Comparison of ENCODE assay signal across 9 mouse cellular contexts in genomic region chrX:170674229-170674771, GRCm38 (mm10). TPM values are rescaled to one million over a fixed set of nuclear protein-coding genes. Genes with fewer than 3 reads are reported as not detected.
DNase-seq lines count a peak whose midpoint lies in the region; ATAC-seq lines count a peak whose summit lies in the region.
"Had no signal": no experiment of that assay in that cellular context is flagged by ENCODE, and none has a peak within 500 bp of the region (broad histone marks: within the 10 kb centered on the region; RNA-seq: fewer than 3 reads in every experiment).

No protein-coding gene starts in this region.

- no peaks in the 10 kb centered on the region for H3K4me1 ChIP-seq in forebrain, embryonic 13.5 days
- no peaks in the 10 kb centered on the region for H3K4me1 ChIP-seq in intestine, embryonic 16.5 days (ENCODE audit: control insufficient read depth, insufficient read depth, low read length)
- H3K4me1 ChIP-seq in midbrain, embryonic 11.5 days (ENCODE audit: control insufficient read depth, insufficient read depth, low read length): no peaks in the 10 kb centered on the region

- no peak overlapping the region for H3K4me2 ChIP-seq in forebrain, embryonic 13.5 days
- no peak overlapping the region for H3K4me2 ChIP-seq in intestine, embryonic 16.5 days (ENCODE audit: low read depth, low read length)
- H3K4me2 ChIP-seq in midbrain, embryonic 11.5 days: no peak overlapping the region

- ATAC-seq in forebrain, embryonic 13.5 days: peak; percentile 55; the same call in 1 of the 2 replicates
- ATAC-seq in intestine, embryonic 16.5 days: peak; percentile 62
- peak; percentile 71 for ATAC-seq in midbrain, embryonic 11.5 days (ENCODE audit: low FRiP score)

- H3K27ac ChIP-seq in forebrain, embryonic 13.5 days: no peak overlapping the region
- no peak overlapping the region for H3K27ac ChIP-seq in intestine, embryonic 16.5 days (ENCODE audit: low read length)
- no peak overlapping the region for H3K27ac ChIP-seq in midbrain, embryonic 11.5 days (ENCODE audit: low read depth, low read length)

- H3K9ac ChIP-seq in forebrain, embryonic 13.5 days: no peak overlapping the region
- H3K9ac ChIP-seq in intestine, embryonic 16.5 days (ENCODE audit: low read depth, low read length): no peak overlapping the region
- H3K9ac ChIP-seq in midbrain, embryonic 11.5 days (ENCODE audit: low read length): no peak overlapping the region

- H3K27me3 ChIP-seq in forebrain, embryonic 13.5 days: no peaks in the 10 kb centered on the region
- H3K27me3 ChIP-seq in intestine, embryonic 16.5 days (replicated peaks; ENCODE audit: control insufficient read depth, insufficient read depth, low read length): no peaks in the 10 kb centered on the region
- H3K27me3 ChIP-seq in midbrain, embryonic 11.5 days (ENCODE audit: control insufficient read depth, insufficient read depth, low read length): no peaks in the 10 kb centered on the region
- H3K27me3 ChIP-seq: CH12.LX had no signal

- H3K36me3 ChIP-seq in forebrain, embryonic 13.5 days (ENCODE audit: poor library complexity, severe bottlenecking): peaks cover 40% of the 10 kb centered on the region
- peaks cover 32% of the 10 kb centered on the region for H3K36me3 ChIP-seq in intestine, embryonic 16.5 days (ENCODE audit: control insufficient read depth, insufficient read depth, low read length)
- peaks cover 18% of the 10 kb centered on the region for H3K36me3 ChIP-seq in midbrain, embryonic 11.5 days (ENCODE audit: control insufficient read depth, insufficient read depth, low read length)

- 83% methylated on average over 22 of the region's 27 CpGs for WGBS in forebrain, embryonic 13.5 days
- WGBS in intestine, embryonic 16.5 days: 87% methylated on average over 27 of the region's 27 CpGs
- WGBS in midbrain, embryonic 11.5 days: 78% methylated on average over 27 of the region's 27 CpGs

- H3K9me3 ChIP-seq in forebrain, embryonic 13.5 days (replicated peaks): peaks cover 52% of the 10 kb centered on the region
- H3K9me3 ChIP-seq in intestine, embryonic 16.5 days (ENCODE audit: control insufficient read depth, low read length): peaks cover 51% of the 10 kb centered on the region
- peaks cover 43% of the 10 kb centered on the region for H3K9me3 ChIP-seq in midbrain, embryonic 11.5 days (ENCODE audit: control insufficient read depth, low read length)

- peak overlapping the region; percentile 17; the same call in 1 of the 2 replicates for H3K4me3 ChIP-seq in forebrain, embryonic 13.5 days
- H3K4me3 ChIP-seq in intestine, embryonic 16.5 days (ENCODE audit: low read length): peak overlapping the region; percentile 15; the same call in 1 of the 2 replicates
- peak overlapping the region; percentile 4; the same call in 1 of the 2 replicates for H3K4me3 ChIP-seq in midbrain, embryonic 11.5 days (ENCODE audit: low read depth, low read length)

- DNase-seq in embryo, embryonic 10 days (ENCODE audit: low spot score): peak; percentile 6
- no peak for DNase-seq in embryo, embryonic 11 days
- DNase-seq in spleen, postnatal 4 days (ENCODE audit: low spot score in 2 of 2): peak; percentile 32 to 71
- no peak for DNase-seq in spleen, adult 18-20 months
- peak; percentile 90 for DNase-seq in midbrain, embryonic 11.5 days (ENCODE audit: low spot score, missing footprints)
- DNase-seq in testis, postnatal 14 days (ENCODE audit: low spot score): peak; percentile 80

RNA-seq across cellular contexts. Expression of gene Asmt, which starts 1.9 kb away (rescaled TPM):
- polyA plus RNA-seq in forebrain, embryonic 13.5 days (2015; fragmentation: Nextera tagmentation; extraction: Ambion mirVana): not detected in 2 replicates
- not detected in 2 replicates for polyA plus RNA-seq in intestine, embryonic 16.5 days (2015; fragmentation: Nextera tagmentation; extraction: Ambion mirVana)
- polyA plus RNA-seq in midbrain, embryonic 11.5 days (2014; fragmentation: Nextera tagmentation; extraction: Ambion mirVana): not detected in 2 replicates

Comparison
In these comparisons a context has a peak if more than half of its experiments do, and no peak if none do; other contexts are left out.
1. DNase-seq: peak in embryo, embryonic 10 days (single experiment), spleen, postnatal 4 days (2 of 2), midbrain, embryonic 11.5 days (single experiment) and testis, postnatal 14 days (single experiment); none in embryo, embryonic 11 days (single experiment) and spleen, adult 18-20 months (0 of 2).
2. Peak in every context shown above with its lines, with median percentiles within 50 percentile points of each other: ATAC-seq and H3K4me3 ChIP-seq.